Mouse (Mus musculus): Measurements from ENCODE around the gene Cntn4. TPM values are rescaled to one million over a fixed set of nuclear protein-coding genes. Genes with fewer than 3 reads are reported as not detected.

Gene Cntn4
- polyA plus RNA-seq, 1 experiment, result 13.2 TPM

GRCm38 (mm10) chr6:106466267-106467029 lies 789.0 kb downstream of the Cntn4 start:
- Histone ChIP-seq H3K27me3 (ENCODE audit: control insufficient read depth, insufficient read depth, low read length) (no peaks in the 10 kb centered on the region), H3K4me3 (replicated peaks; ENCODE audit: insufficient read depth, low read depth, low read length) (no peak overlapping the region), H3K27ac (ENCODE audit: insufficient read depth, low read length) (no peak overlapping the region), H3K4me1 (ENCODE audit: control insufficient read depth, insufficient read depth, low read length) (no peaks in the 10 kb centered on the region; the same call in 1 of the 2 replicates)
- no peak for DNase-seq
- 74% methylated on average over 5 of the region's 5 CpGs for WGBS
- TF ChIP-seq POLR2A (IDR thresholded peaks at IDR 0.05; ENCODE audit: borderline replicate concordance, insufficient read depth, low read length), result no peak
- TF ChIP-seq CTCF (IDR thresholded peaks at IDR 0.05; ENCODE audit: borderline replicate concordance, insufficient read depth, low read depth, low read length), result no peak

GRCm38 (mm10) chr6:106471840-106472608 lies 794.6 kb downstream of the Cntn4 start:
- Histone ChIP-seq H3K27me3 (ENCODE audit: control insufficient read depth, insufficient read depth, low read length) (no peaks in the 10 kb centered on the region), H3K4me1 (ENCODE audit: control insufficient read depth, insufficient read depth, low read length) (no peaks in the 10 kb centered on the region), H3K4me3 (replicated peaks; ENCODE audit: insufficient read depth, low read depth, low read length) (no peak overlapping the region), H3K27ac (ENCODE audit: insufficient read depth, low read length) (no peak overlapping the region)
- TF ChIP-seq CTCF (IDR thresholded peaks at IDR 0.05; ENCODE audit: borderline replicate concordance, insufficient read depth, low read depth, low read length) (no peak), POLR2A (IDR thresholded peaks at IDR 0.05; ENCODE audit: borderline replicate concordance, insufficient read depth, low read length) (no peak)
- DNase-seq, result no peak
- 94% methylated on average over 2 of the region's 2 CpGs for WGBS

- Histone ChIP-seq H3K27me3 (ENCODE audit: control insufficient read depth, insufficient read depth, low read length) (no peaks in the 10 kb centered on the region), H3K4me1 (ENCODE audit: control insufficient read depth, insufficient read depth, low read length) (no peaks in the 10 kb centered on the region), H3K27ac (ENCODE audit: insufficient read depth, low read length) (no peak overlapping the region), H3K4me3 (replicated peaks; ENCODE audit: insufficient read depth, low read depth, low read length) (no peak overlapping the region)
- DNase-seq, result no peak
- WGBS, result 77% methylated on average over 2 of the region's 2 CpGs
- TF ChIP-seq POLR2A (IDR thresholded peaks at IDR 0.05; ENCODE audit: borderline replicate concordance, insufficient read depth, low read length) (no peak), CTCF (IDR thresholded peaks at IDR 0.05; ENCODE audit: borderline replicate concordance, insufficient read depth, low read depth, low read length) (no peak)
Measured at GRCm38 (mm10) chr6:106473871-106474270, 796.4 kb downstream of the Cntn4 start.

GRCm38 (mm10) chr6:106481533-106481932 lies 804.1 kb downstream of the Cntn4 start:
- TF ChIP-seq CTCF (IDR thresholded peaks at IDR 0.05; ENCODE audit: borderline replicate concordance, insufficient read depth, low read depth, low read length), result no peak
- TF ChIP-seq POLR2A (IDR thresholded peaks at IDR 0.05; ENCODE audit: borderline replicate concordance, insufficient read depth, low read length), result no peak
- WGBS, result 60% methylated on average over 1 of the region's 1 CpGs
- Histone ChIP-seq H3K4me3 (replicated peaks; ENCODE audit: insufficient read depth, low read depth, low read length) (no peak overlapping the region), H3K27me3 (ENCODE audit: control insufficient read depth, insufficient read depth, low read length) (no peaks in the 10 kb centered on the region), H3K27ac (ENCODE audit: insufficient read depth, low read length) (no peak overlapping the region), H3K4me1 (ENCODE audit: control insufficient read depth, insufficient read depth, low read length) (no peaks in the 10 kb centered on the region)
- no peak for DNase-seq

GRCm38 (mm10) chr6:106496303-106496702 lies 818.8 kb downstream of the Cntn4 start:
- Histone ChIP-seq H3K4me3 (replicated peaks; ENCODE audit: insufficient read depth, low read depth, low read length) (no peak overlapping the region), H3K27ac (ENCODE audit: insufficient read depth, low read length) (no peak overlapping the region), H3K27me3 (ENCODE audit: control insufficient read depth, insufficient read depth, low read length) (no peaks in the 10 kb centered on the region), H3K4me1 (ENCODE audit: control insufficient read depth, insufficient read depth, low read length) (no peaks in the 10 kb centered on the region)
- WGBS, result 94% methylated on average over 3 of the region's 3 CpGs
- TF ChIP-seq CTCF (IDR thresholded peaks at IDR 0.05; ENCODE audit: borderline replicate concordance, insufficient read depth, low read depth, low read length) (no peak), POLR2A (IDR thresholded peaks at IDR 0.05; ENCODE audit: borderline replicate concordance, insufficient read depth, low read length) (no peak)
- no peak for DNase-seq

GRCm38 (mm10) chr6:106499166-106499565 lies 821.7 kb downstream of the Cntn4 start:
- no peak overlapping the region for H3K27ac ChIP-seq (ENCODE audit: insufficient read depth, low read length)
- 12% methylated on average over 3 of the region's 3 CpGs for WGBS
- TF ChIP-seq CTCF (IDR thresholded peaks at IDR 0.05; ENCODE audit: borderline replicate concordance, insufficient read depth, low read depth, low read length) (no peak), POLR2A (IDR thresholded peaks at IDR 0.05; ENCODE audit: borderline replicate concordance, insufficient read depth, low read length) (no peak)
- no peaks in the 10 kb centered on the region for H3K27me3 ChIP-seq (ENCODE audit: control insufficient read depth, insufficient read depth, low read length)
- no peak overlapping the region for H3K4me3 ChIP-seq (replicated peaks; ENCODE audit: insufficient read depth, low read depth, low read length)
- no peaks in the 10 kb centered on the region for H3K4me1 ChIP-seq (ENCODE audit: control insufficient read depth, insufficient read depth, low read length)
- peak in 1 of 2 experiments; percentile 47 for DNase-seq

- no peak overlapping the region for H3K27ac ChIP-seq (ENCODE audit: insufficient read depth, low read length)
- 77% methylated on average over 9 of the region's 9 CpGs for WGBS
- no peaks in the 10 kb centered on the region for H3K4me1 ChIP-seq (ENCODE audit: control insufficient read depth, insufficient read depth, low read length)
Measured at GRCm38 (mm10) chr6:106503961-106504360, 826.5 kb downstream of the Cntn4 start.

More at GRCm38 (mm10) chr6:106503961-106504360, 826.5 kb downstream of the Cntn4 start:
- no peak for TF ChIP-seq CTCF (IDR thresholded peaks at IDR 0.05; ENCODE audit: borderline replicate concordance, insufficient read depth, low read depth, low read length)
- no peak for TF ChIP-seq POLR2A (IDR thresholded peaks at IDR 0.05; ENCODE audit: borderline replicate concordance, insufficient read depth, low read length)
- Histone ChIP-seq H3K4me3 (replicated peaks; ENCODE audit: insufficient read depth, low read depth, low read length) (no peak overlapping the region), H3K27me3 (ENCODE audit: control insufficient read depth, insufficient read depth, low read length) (no peaks in the 10 kb centered on the region)
- no peak for DNase-seq

Data from cerebellum, adult 2 months (tissue).